Mouse (Mus musculus) neural tube, postnatal 0 days (tissue): ENCODE data around the gene Drp2. TPM values are rescaled to one million over a fixed set of nuclear protein-coding genes. Genes with fewer than 3 reads are reported as not detected.

ENCODE experiments used
- polyA plus RNA-seq: library from polyadenylated mRNA; unstranded; fragments of >200 nt; fragmentation: Nextera tagmentation; extraction: Ambion mirVana; gene quantifications from 2 replicates; pipeline ENCODE4 v1.2.1, GENCODE M21; 2015

Gene Drp2
- polyA plus RNA-seq, result 8.6 and 11.6 TPM in 2 replicates

DNA sequence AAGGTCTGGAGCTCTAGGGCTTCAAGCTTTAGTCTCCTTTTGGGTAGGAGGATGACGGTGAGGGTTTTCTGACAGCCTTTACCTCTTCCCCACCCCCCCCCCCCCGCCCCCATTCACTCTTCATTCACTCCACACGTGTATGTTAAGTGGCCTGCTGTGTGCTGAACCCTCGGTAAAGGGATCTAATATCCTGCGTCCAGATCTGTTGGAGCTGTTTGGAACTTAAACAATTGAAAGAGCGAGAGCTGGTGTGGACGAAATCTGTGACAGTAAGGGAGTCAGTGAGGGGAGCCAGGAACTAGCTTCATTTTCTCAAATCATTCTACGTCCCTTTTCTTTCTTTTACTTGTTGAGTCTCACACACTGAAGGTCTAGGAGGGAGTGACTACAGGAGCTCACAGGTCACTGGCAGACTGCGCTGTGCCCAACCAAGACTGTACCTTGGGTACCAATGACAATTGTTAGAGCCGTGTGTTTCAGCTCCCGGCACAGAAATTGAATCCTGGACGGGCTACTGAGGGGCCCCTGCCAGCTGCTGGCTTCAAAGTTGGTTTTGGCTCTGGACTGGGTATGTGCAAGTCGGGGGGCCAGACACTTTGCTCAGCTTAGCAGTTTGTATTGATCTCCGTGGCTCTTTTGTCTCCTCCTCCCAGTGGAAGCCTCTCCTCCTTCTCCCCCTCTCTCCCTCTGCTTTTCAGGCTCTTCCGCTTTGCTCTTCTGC lies at the start of gene Drp2:
Gene Drp2, plus strand, starts transcription at position 689 of the 721 bp plus-strand sequence.

DNA sequence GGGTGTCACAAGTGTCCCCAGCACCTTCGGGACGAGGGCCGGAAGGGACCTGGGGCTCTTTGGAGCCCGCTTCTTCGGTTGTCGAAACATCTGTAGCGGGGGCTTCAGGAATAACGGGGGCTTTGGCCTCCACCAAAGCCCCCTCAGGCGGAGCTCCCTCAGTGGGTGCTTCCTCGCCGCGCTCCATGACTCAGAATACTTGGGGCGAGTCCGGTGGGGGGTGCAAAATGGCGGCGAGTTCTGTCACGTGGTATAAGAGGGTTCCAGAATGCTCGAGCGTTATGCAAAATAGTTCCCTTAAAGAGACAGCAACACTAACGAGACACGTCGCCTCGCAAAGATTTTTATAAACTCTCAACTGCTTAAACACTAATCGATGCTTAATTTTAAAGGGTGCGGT lies 71.9 kb downstream of the Drp2 start, which contains the start of gene Taf7l:
Gene Taf7l, minus strand, starts transcription at position 201 of the 400 bp plus-strand sequence.

Other genes starting within 250 kb of the Drp2 start
- gene Xkrx, start 242.5 kb upstream of the Drp2 start, polyA plus RNA-seq, result 0.74 and 1.3 TPM in 2 replicates
- not detected in 2 replicates for gene Arl13a, start 217.1 kb upstream of the Drp2 start, polyA plus RNA-seq
- 0.11 TPM in 1 of 2 replicates, not detected in the other for gene Nox1, start 182.6 kb upstream of the Drp2 start, polyA plus RNA-seq
- 5.9 and 6.3 TPM in 2 replicates for gene Trmt2b, start 127.6 kb upstream of the Drp2 start, polyA plus RNA-seq
- 110 and 112 TPM in 2 replicates for gene Tmem35a, start 109.3 kb upstream of the Drp2 start, polyA plus RNA-seq
- gene Cenpi, start 96.5 kb upstream of the Drp2 start, polyA plus RNA-seq, result 4.2 and 5.0 TPM in 2 replicates
- gene Taf7l, start 71.9 kb downstream of the Drp2 start, polyA plus RNA-seq, result 0.18 and 0.31 TPM in 2 replicates
- gene Timm8a1, start 137.3 kb downstream of the Drp2 start, polyA plus RNA-seq, result 47.2 and 47.5 TPM in 2 replicates
- gene Btk, start 179.0 kb downstream of the Drp2 start, polyA plus RNA-seq, result 0.80 and 0.87 TPM in 2 replicates
- 176 and 210 TPM in 2 replicates for gene Rpl36a, start 181.1 kb downstream of the Drp2 start, polyA plus RNA-seq
- 5.8 and 7.9 TPM in 2 replicates for gene Gla, start 196.6 kb downstream of the Drp2 start, polyA plus RNA-seq
- 94.8 and 109 TPM in 2 replicates for gene Hnrnph2, start 196.6 kb downstream of the Drp2 start, polyA plus RNA-seq